Mouse (Mus musculus) layer of hippocampus, adult 2 months (tissue): ENCODE measurements around the gene Gm21830. TPM values are rescaled to one million over a fixed set of nuclear protein-coding genes. Genes with fewer than 3 reads are reported as not detected.
"Not testable (repeated sequence)": the region's sequence is repeated elsewhere in the genome, so short reads cannot be mapped to it uniquely, and the experiment has no call there.

Experiments
- DNase-seq, 2 experiments: peaks; one replicate each; pipeline ENCODE4 v3.0.0; 2022; ENCODE audit warnings: low spot score in 2 of 2
- H3K27ac ChIP-seq: fragments of 200-600 bp; 2 replicates; pipeline ENCODE4 v1.8.1; 2022
- H3K4me3 ChIP-seq: fragments of 200-600 bp; 2 replicates; pipeline ENCODE4 v1.8.1; 2022; ENCODE audit warnings: mild to moderate bottlenecking
- CTCF ChIP-seq: fragments of 200-600 bp; conservative IDR thresholded peaks from 2 replicates; pipeline ENCODE4 v1.8.1; 2022; ENCODE audit warnings: antibody characterized with exemption, mild to moderate bottlenecking, moderate library complexity
- long read RNA-seq, 2 experiments: library from polyadenylated mRNA; stranded (forward); transcript quantifications; one replicate each; pipeline ENCODE4 v2.0.0; 2021; ENCODE audit warnings: borderline mapping rate in 2 of 2
- total RNA-seq, 2 experiments: library from RNA; stranded (reverse); gene quantifications; 2 replicates each; pipeline ENCODE4 v1.2.3; 2021

The Gm21830 gene
- not detected for total RNA-seq
- long read RNA-seq, experiment 1: 0 reads
- long read RNA-seq, experiment 2: 0 reads

DNA sequence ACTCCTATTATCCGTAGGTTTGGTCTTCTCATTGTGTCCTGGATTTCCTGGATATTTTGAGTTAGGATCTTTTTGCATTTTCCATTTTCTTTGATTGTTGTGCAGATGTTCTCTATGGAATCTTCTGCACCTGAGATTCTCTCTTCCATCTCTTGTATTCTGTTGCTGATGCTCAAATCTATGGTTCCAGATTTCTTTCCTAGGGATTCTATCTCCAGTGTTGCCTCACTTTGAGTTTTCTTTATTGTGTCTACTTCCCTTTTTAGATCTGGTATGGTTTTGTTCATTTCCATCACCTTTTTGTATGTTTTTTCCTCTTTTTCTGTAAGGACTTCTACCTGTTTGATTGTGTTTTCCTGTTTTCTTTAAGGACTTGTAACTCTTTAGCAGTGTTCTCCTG lies at the start of gene Gm21830:
Gm21830 (plus strand) TSS at position 301 of the 400 bp plus-strand sequence.
- not testable (repeated sequence) for H3K4me3 ChIP-seq, H3K27ac ChIP-seq, DNase-seq

DNA sequence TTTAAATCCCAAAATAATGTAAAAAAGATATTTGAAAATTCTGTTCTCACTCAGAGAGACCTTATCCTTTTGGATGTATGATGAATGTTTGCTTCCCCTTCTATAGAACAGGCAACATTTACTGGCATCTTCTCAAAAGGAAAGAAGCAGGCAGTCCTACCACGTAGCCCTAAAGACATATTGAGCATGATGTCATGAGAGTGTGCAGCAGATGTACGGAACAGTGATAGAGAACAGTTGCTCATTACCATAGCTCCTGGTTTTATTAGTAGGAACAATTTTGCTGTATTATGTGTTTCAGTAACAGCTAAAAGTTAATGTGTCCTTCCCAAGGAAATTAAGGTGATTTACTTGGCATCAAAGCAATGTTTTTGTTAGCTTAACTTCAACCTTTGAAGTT lies 49.0 kb upstream of the Gm21830 start:
- DNase-seq: peak in 1 of 2 experiments; percentile 55

DNA sequence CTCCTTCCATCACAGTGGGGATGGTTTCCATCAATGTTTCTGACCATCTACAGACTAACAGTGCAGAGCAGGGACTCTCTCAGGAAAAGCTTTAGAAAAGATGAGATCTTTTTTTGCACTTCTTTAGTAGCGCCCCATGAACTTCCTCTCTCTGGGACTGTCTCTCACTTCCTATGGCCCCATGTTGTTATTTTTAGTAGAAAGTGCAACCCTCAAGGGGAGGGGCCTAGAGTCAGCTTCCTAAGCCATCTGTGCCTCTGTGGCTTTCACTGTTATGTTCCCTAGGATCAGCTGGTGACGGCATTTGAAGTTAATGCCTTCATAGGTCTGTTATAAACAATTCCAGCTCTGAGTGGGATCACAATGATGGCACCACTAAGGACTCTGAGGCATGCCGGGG lies 35.0 kb upstream of the Gm21830 start:
- no peak for TF ChIP-seq CTCF
- no peak for DNase-seq
- H3K27ac ChIP-seq: no peak overlapping the region
- H3K4me3 ChIP-seq: no peak overlapping the region

More for the DNA sequence above, 49.0 kb upstream of the Gm21830 start:
- peak overlapping the region; percentile 73; the same call in 1 of the 2 replicates for H3K27ac ChIP-seq
- no peak for TF ChIP-seq CTCF
- H3K4me3 ChIP-seq: no peak overlapping the region

DNA sequence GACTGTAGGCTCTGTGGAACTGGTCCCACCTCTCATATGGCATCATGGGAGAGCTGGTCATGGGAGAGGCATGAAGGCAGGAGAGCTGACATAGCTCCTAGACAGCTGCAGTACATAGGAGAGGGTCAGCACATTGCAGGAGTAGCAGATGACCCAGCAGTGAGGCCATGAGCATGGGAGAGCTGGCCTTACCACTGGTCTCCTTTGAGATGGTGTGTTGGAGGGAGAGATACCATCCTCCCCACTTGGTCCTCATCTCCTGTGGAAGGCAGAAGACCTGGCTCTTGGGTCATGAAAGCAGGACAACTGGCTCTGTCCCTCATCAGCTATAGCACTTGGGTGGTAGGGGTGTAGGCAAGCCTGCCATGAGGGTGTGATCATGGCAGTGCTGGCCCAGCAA lies 7.3 kb downstream of the Gm21830 start:
- Histone ChIP-seq H3K4me3 (no peak overlapping the region), H3K27ac (no peak overlapping the region)
- TF ChIP-seq CTCF: no peak
- DNase-seq: no peak

DNA sequence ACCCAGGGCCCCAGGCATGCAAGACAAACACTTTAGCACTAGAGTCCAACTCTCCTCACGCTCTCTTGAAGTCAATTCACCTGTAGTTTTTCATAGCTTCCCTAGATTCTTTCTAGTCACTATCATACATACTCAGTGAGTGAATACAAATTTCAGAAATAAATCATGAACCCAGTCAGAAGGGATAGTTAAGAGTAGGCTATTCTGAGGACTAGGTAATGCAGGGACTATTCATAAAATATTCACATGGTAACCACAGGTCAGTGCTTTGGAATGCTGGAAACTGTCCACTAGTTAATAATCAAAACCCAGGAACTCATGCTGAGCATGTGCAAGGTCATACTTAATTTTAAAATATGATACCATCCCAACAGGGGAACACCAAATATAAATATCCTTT lies 9.3 kb downstream of the Gm21830 start:
- Histone ChIP-seq H3K4me3 (no peak overlapping the region), H3K27ac (no peak overlapping the region)
- TF ChIP-seq CTCF: no peak
- no peak for DNase-seq

DNA sequence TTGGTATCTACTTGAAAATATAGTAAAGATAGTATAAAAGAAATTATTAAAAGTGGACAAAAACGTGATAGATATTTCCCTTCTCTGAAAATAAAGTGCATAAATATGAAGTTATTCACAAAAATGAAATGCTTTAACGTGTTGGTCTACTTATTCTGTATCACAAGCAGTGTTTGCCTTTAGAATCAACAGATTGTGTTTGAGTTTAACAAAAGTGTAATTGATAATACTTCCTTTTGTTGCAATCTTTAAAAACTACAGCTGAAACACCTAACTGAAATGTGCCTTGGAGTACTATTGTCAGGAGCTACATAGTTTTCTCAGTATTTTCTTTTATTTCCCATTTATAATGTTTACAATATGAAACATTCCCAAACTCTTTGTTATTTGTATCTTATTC lies 19.6 kb downstream of the Gm21830 start, which contains the start of gene Gm26727:
Gm26727 (minus strand) TSS at position 101 of the 400 bp plus-strand sequence.
- no peak for DNase-seq
- Histone ChIP-seq H3K27ac (no peak within 1 kb of the TSS), H3K4me3 (no peak within 1 kb of the TSS)
- TF ChIP-seq CTCF: no peak

DNA sequence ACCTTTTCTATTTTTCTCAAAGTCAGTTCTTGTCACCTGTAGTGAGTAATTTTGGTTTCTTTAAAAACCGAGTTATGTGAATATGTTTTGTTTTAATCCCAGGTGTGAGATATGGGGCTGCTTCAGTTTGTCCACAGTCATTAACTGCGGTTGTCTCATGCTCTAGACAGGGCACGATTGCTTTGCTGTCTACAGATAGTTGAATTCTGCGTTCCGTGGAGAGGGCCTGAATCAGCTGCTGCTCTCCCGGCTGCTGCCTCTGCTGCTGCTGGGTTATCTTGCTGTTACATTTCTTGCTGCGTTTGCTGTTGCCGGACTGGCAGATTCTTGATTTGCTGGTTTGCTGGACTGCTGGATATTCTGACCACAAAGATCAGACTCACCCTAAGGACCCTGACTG lies 24.8 kb downstream of the Gm21830 start:
- no peak overlapping the region for H3K27ac ChIP-seq
- H3K4me3 ChIP-seq: no peak overlapping the region
- no peak for TF ChIP-seq CTCF
- no peak for DNase-seq

DNA sequence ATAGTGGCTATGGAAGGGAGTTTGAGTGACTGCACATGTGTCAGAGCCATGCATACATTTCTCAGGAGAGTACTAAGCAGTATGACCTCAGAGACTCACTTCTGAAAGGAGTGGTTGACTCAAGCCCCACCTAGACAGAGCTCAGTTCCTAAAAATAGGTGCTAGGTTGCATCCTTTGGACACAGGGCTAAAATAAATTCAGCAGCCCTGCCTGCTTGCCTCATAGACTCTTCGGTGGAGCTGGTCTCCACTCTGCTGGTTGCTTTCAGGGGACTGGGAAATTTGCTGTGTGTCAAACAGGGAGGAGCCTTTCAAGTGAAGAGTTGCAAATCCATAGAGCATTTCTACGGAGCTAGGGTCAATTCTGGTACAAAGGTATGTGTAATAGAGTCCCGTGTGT lies 32.3 kb downstream of the Gm21830 start, which contains the start of gene Xirp2:
Xirp2 (plus strand) TSS at position 223 of the 400 bp plus-strand sequence.
- H3K4me3 ChIP-seq: no peak within 1 kb of the TSS
- DNase-seq: no peak
- no peak for TF ChIP-seq CTCF
- H3K27ac ChIP-seq: no peak within 1 kb of the TSS

DNA sequence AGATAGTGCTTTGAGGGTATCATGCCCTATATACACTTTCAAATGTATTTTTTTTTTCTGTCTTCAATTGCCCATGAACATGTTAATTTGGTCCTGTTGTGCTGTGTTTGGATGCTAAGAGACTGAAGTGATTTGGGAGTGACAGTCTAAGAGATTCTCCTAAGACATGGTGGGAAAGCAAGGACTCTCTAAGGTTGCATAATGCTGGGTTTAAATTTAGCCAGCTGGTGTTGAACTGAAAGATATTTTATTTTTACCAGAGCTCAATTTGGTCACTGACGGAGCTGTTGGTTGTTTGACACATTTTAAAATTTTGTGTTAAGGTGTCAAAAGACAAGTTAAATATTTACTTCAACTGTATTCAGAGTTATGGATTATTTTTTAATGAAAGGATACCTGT lies 33.2 kb downstream of the Gm21830 start:
- Histone ChIP-seq H3K27ac (no peak overlapping the region), H3K4me3 (no peak overlapping the region; the same call in 1 of the 2 replicates)
- TF ChIP-seq CTCF: no peak
- DNase-seq: no peak

DNA sequence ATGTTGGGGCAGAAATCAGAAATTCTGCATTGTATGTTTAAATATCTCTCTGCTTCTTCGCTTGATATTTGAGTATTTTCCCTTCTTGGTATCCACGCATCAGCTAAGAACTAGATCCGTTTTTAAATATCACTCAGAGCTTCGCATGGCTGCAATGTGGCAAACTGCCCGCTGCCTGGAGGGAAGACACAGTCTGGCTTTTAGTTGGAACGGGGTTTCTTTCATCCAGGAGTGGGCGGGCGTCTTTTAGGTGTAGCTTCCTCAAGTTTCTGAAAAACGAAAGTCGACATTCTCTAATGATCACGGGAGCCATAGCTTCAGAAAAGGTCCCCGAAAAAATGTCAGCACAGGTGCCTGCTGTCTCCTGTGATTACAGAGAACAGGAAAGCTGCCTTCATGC lies 33.7 kb downstream of the Gm21830 start:
- no peak for TF ChIP-seq CTCF
- peak; percentile 12 to 17 for DNase-seq
- Histone ChIP-seq H3K4me3 (peak overlapping the region; percentile 34; the same call in 1 of the 2 replicates), H3K27ac (no peak overlapping the region)

DNA sequence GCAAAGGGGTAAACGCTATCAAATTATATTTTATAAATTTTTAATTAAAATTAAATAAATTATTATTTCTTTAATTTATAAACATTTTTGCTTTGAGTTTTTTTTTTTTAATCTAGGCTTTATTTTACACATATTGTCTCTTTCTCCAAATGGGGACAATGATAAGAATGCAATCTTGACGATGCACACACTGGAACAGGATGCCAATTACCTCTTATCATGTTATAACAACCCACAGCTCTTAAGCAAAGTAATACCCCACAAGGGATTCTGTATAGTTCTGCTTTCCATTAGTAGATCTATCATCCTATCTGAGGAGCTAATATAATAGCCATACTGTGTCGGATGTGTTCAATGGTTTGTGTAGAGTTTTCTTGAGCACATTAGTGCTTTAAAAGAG lies 47.3 kb downstream of the Gm21830 start:
- Histone ChIP-seq H3K4me3 (no peak overlapping the region), H3K27ac (no peak overlapping the region)
- DNase-seq: no peak
- TF ChIP-seq CTCF: no peak

DNA sequence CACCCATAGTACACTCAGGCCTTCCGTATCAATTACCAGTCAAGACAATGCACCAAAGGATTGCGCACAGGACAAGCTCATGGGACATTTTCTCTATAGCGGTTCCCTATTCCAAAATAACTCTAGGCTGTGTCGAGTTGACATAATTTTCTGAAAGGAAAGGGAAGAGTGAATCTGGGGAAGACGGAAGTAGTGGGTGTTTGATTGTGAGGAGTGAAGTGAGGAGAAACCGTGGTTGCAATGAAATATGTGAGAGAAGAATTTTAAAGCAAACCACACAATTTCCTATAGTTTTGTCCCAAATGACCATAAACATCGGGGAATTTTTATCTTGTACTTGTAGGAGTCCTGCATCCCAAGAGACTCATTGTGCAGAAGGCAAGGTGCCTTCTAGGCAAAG lies 53.5 kb downstream of the Gm21830 start:
- no peak overlapping the region for H3K4me3 ChIP-seq
- DNase-seq: no peak
- H3K27ac ChIP-seq: no peak overlapping the region
- TF ChIP-seq CTCF: no peak

DNA sequence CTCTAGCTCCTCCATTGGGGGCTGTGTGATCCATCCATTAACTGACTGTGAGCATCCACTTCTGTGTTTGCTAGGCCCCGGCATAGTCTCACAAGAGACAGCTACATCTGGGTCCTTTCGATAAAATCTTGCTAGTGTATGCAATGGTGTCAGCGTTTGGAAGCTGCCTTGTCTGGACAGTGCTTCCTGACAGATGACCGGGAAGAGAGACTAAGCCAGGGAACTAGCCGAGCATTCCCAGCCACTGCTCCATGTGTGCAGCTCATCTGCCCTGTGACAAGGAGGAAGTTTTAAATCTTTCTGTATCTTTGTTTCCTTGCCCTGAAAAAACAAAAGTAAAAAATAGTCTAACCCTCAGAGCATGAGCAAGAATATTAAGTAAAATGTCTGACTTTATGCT lies 56.5 kb downstream of the Gm21830 start:
- H3K4me3 ChIP-seq, H3K27ac ChIP-seq, DNase-seq: not testable (repeated sequence)

DNA sequence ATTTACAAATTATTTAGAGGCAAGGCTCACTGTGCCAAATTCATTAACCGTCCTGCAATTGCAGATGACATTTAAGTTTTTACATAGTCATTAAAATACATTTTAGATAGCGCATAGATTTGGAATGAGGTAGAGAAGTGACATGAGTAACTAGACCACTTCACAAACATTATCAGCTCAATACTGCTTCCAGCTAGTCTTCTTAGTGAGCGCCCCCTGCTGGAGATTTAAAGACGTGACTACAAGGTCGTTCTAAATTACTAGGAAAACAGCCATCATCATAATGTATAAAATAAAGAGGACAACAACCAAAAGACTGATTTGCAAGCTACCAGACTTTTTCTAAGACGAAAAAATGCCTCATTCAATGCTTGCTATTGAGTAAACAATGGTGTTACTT lies 64.2 kb downstream of the Gm21830 start:
- Histone ChIP-seq H3K27ac (no peak overlapping the region), H3K4me3 (no peak overlapping the region)
- peak; percentile 87 for TF ChIP-seq CTCF
- peak; percentile 48 to 70 for DNase-seq

DNA sequence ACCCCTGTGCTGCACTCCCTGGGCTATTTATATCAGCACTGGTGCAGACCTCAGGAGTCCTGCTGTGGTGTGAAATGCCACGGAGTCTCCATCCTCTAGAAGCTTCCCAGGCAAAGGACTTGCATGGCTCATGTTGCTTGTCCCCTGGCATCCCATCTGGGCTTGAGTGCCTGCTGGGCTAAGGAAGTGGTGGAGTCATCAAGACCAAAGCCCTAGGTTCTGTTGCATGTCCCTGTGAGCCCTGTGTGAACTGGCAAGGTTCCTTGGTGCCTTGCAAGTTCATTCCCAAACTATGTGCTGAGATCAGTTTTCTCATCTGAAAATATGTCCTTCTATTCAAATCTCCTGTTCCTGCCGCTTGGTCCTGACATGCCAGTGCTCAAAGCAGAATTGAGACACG lies 67.5 kb downstream of the Gm21830 start:
- no peak for DNase-seq
- TF ChIP-seq CTCF: no peak
- no peak overlapping the region for H3K27ac ChIP-seq
- H3K4me3 ChIP-seq: no peak overlapping the region

Other genes with a start within 250 kb of the Gm21830 start
- not detected for gene Gm26727, start 19.5 kb downstream of the Gm21830 start, total RNA-seq
- not detected for gene Xirp2, start 32.3 kb downstream of the Gm21830 start, total RNA-seq
- 10 to 100 TPM; 79.7 to 80.5 TPM for gene B3galt1, start 152.1 kb downstream of the Gm21830 start, total RNA-seq